Mouse (Mus musculus) CD4-positive, CD25-positive, alpha-beta regulatory T cell, adult 4 months (primary cell): ENCODE results near the gene Gbx2. TPM values are rescaled to one million over a fixed set of nuclear protein-coding genes. Genes with fewer than 3 reads are reported as not detected.

Source experiments
- ATAC-seq: one replicate; pipeline ENCODE4 v1.8.0; 2017
- polyA plus RNA-seq, 2 experiments: library from polyadenylated mRNA; unstranded; fragments of 100-300 nt; shearing (Covaris generic); gene quantifications; one replicate each; pipeline ENCODE4 v1.2.1; 2017

Gbx2 gene
- polyA plus RNA-seq, 2 experiments from 2014 or later = not detected

GRCm38 (mm10) chr1:89902236-89902635 lies 28.7 kb downstream of the Gbx2 start:
- ATAC-seq = no peak

GRCm38 (mm10) chr1:89901381-89901780 lies 29.6 kb downstream of the Gbx2 start:
- no peak for ATAC-seq

GRCm38 (mm10) chr1:89899761-89900445 lies 31.1 kb downstream of the Gbx2 start:
- ATAC-seq = no peak

GRCm38 (mm10) chr1:89899036-89899435 lies 31.9 kb downstream of the Gbx2 start:
- no peak for ATAC-seq

- no peak for ATAC-seq
These were observed 35.2 kb downstream of the Gbx2 start for GRCm38 (mm10) chr1:89895801-89896200.

- no peak for ATAC-seq
These were observed 38.7 kb downstream of the Gbx2 start for GRCm38 (mm10) chr1:89892281-89892680.

GRCm38 (mm10) chr1:89891400-89891799 lies 39.6 kb downstream of the Gbx2 start:
- no peak for ATAC-seq

GRCm38 (mm10) chr1:89885696-89886095 lies 45.3 kb downstream of the Gbx2 start:
- no peak for ATAC-seq

- ATAC-seq = no peak
These were observed 46.6 kb downstream of the Gbx2 start for GRCm38 (mm10) chr1:89884335-89884734.

- ATAC-seq = no peak
These were observed 50.1 kb downstream of the Gbx2 start for GRCm38 (mm10) chr1:89880834-89881233.

- no peak for ATAC-seq
These were observed 50.8 kb downstream of the Gbx2 start for GRCm38 (mm10) chr1:89880193-89880592.

- no peak for ATAC-seq
These were observed 52.5 kb downstream of the Gbx2 start for GRCm38 (mm10) chr1:89878496-89878895.

Other genes with a start within 250 kb of the Gbx2 start
- gene Asb18, start 83.5 kb upstream of the Gbx2 start, polyA plus RNA-seq = not detected
- not detected for gene Iqca, start 222.2 kb upstream of the Gbx2 start, polyA plus RNA-seq